Comparison of ENCODE assay signal across 8 mouse cellular contexts in genomic region chrX:100778397-100778796, GRCm38 (mm10). TPM values are rescaled to one million over a fixed set of nuclear protein-coding genes. Genes with fewer than 3 reads are reported as not detected.
DNase-seq lines count a peak whose midpoint lies in the region; ATAC-seq and TF ChIP-seq lines count a peak whose summit lies in the region.
"Had no signal": no experiment of that assay in that cellular context is flagged by ENCODE, and none has a peak within 500 bp of the region (broad histone marks: within the 10 kb centered on the region; RNA-seq: fewer than 3 reads in every experiment).

No protein-coding gene starts in this region.

- no peaks in the 10 kb centered on the region for H3K36me3 ChIP-seq in lung, embryonic 16.5 days (ENCODE audit: control insufficient read depth, insufficient read depth, low read length)
- H3K36me3 ChIP-seq in lung, postnatal 0 days (ENCODE audit: insufficient read depth, low read length): no peaks in the 10 kb centered on the region
- no peaks in the 10 kb centered on the region for H3K36me3 ChIP-seq in forebrain, embryonic 14.5 days (ENCODE audit: control insufficient read depth, insufficient read depth, low read length)
- H3K36me3 ChIP-seq in limb, embryonic 12.5 days: no peaks in the 10 kb centered on the region
- H3K36me3 ChIP-seq in stomach, embryonic 14.5 days (ENCODE audit: control insufficient read depth, insufficient read depth, low read length): no peaks in the 10 kb centered on the region

- no peak overlapping the region for H3K27ac ChIP-seq in lung, embryonic 16.5 days (ENCODE audit: low read length)
- no peak overlapping the region for H3K27ac ChIP-seq in lung, postnatal 0 days (ENCODE audit: low read length)
- H3K27ac ChIP-seq in forebrain, embryonic 14.5 days (ENCODE audit: low read depth, low read length): no peak overlapping the region
- H3K27ac ChIP-seq in limb, embryonic 12.5 days: no peak overlapping the region
- no peak overlapping the region for H3K27ac ChIP-seq in stomach, embryonic 14.5 days (ENCODE audit: low read length)

- peak overlapping the region; percentile 73; the same call in 1 of the 2 replicates for H3K9ac ChIP-seq in lung, embryonic 16.5 days (ENCODE audit: low read length)
- no peak overlapping the region for H3K9ac ChIP-seq in lung, postnatal 0 days (replicated peaks; ENCODE audit: low read depth)
- peak overlapping the region; percentile 78 for H3K9ac ChIP-seq in forebrain, embryonic 14.5 days (ENCODE audit: low read length)
- peak overlapping the region; percentile 75 for H3K9ac ChIP-seq in limb, embryonic 12.5 days (replicated peaks)
- no peak overlapping the region for H3K9ac ChIP-seq in stomach, embryonic 14.5 days (replicated peaks; ENCODE audit: low read depth, low read length)

- H3K4me2 ChIP-seq in lung, embryonic 16.5 days (ENCODE audit: low read depth, low read length): peak overlapping the region; percentile 61
- H3K4me2 ChIP-seq in lung, postnatal 0 days (replicated peaks; ENCODE audit: low read depth, low read length): no peak overlapping the region; the same call in 1 of the 2 replicates
- peak overlapping the region; percentile 58 for H3K4me2 ChIP-seq in forebrain, embryonic 14.5 days (ENCODE audit: low read length)
- H3K4me2 ChIP-seq in limb, embryonic 12.5 days: peak overlapping the region; percentile 61
- H3K4me2 ChIP-seq in stomach, embryonic 14.5 days (replicated peaks; ENCODE audit: low read depth, low read length): peak overlapping the region; percentile 45

- no peak for ATAC-seq in lung, embryonic 16.5 days (ENCODE audit: low read depth)
- ATAC-seq in lung, postnatal 0 days: no peak
- ATAC-seq in forebrain, embryonic 14.5 days: no peak
- ATAC-seq in limb, embryonic 12.5 days (ENCODE audit: insufficient number of reproducible peaks, insufficient read depth, low FRiP score, low TSS enrichment, low read depth): no peak
- ATAC-seq in stomach, embryonic 14.5 days (ENCODE audit: insufficient number of reproducible peaks, insufficient read depth, low FRiP score, low read depth): no peak

- no peaks in the 10 kb centered on the region for H3K27me3 ChIP-seq in lung, embryonic 16.5 days (ENCODE audit: control insufficient read depth, insufficient read depth, low read depth, low read length)
- H3K27me3 ChIP-seq in lung, postnatal 0 days (replicated peaks; ENCODE audit: insufficient read depth, low read length): no peaks in the 10 kb centered on the region
- no peaks in the 10 kb centered on the region for H3K27me3 ChIP-seq in forebrain, embryonic 14.5 days (replicated peaks; ENCODE audit: control insufficient read depth, insufficient read depth, low read length)
- peaks cover 15% of the 10 kb centered on the region for H3K27me3 ChIP-seq in limb, embryonic 12.5 days
- H3K27me3 ChIP-seq in stomach, embryonic 14.5 days (ENCODE audit: control insufficient read depth, insufficient read depth, low read length): no peaks in the 10 kb centered on the region

- DNase-seq in lung, postnatal 0 days (ENCODE audit: low spot score): no peak
- no peak for DNase-seq in forebrain, embryonic 14.5 days (ENCODE audit: low spot score)
- DNase-seq in right cerebral cortex, postnatal 25 days: no peak
- no peak for DNase-seq in left cerebral cortex, adult 8-10 months (ENCODE audit: low spot score in 2 of 2)
- DNase-seq: heart, postnatal 4 days had no signal

- H3K9me3 ChIP-seq in lung, embryonic 16.5 days (ENCODE audit: control insufficient read depth, low read length): no peaks in the 10 kb centered on the region
- no peaks in the 10 kb centered on the region for H3K9me3 ChIP-seq in lung, postnatal 0 days (ENCODE audit: low read length)
- H3K9me3 ChIP-seq in forebrain, embryonic 14.5 days (replicated peaks; ENCODE audit: control insufficient read depth, low read length): no peaks in the 10 kb centered on the region
- no peaks in the 10 kb centered on the region for H3K9me3 ChIP-seq in limb, embryonic 12.5 days
- no peaks in the 10 kb centered on the region for H3K9me3 ChIP-seq in stomach, embryonic 14.5 days (ENCODE audit: control insufficient read depth, low read depth, low read length)

- WGBS in lung, embryonic 16.5 days: 31% methylated on average over 5 of the region's 5 CpGs
- WGBS in lung, postnatal 0 days: 37% methylated on average over 4 of the region's 5 CpGs
- WGBS in forebrain, embryonic 14.5 days: 29% methylated on average over 5 of the region's 5 CpGs
- 18% methylated on average over 5 of the region's 5 CpGs for WGBS in limb, embryonic 12.5 days
- 24% methylated on average over 5 of the region's 5 CpGs for WGBS in stomach, embryonic 14.5 days

- TF ChIP-seq CTCF in lung, postnatal 0 days (IDR thresholded peaks at IDR 0.05): no peak

- peak overlapping the region; percentile 61 for H3K4me3 ChIP-seq in lung, embryonic 16.5 days (ENCODE audit: low read length)
- H3K4me3 ChIP-seq in lung, postnatal 0 days (ENCODE audit: low read depth, low read length): no peak overlapping the region
- H3K4me3 ChIP-seq in forebrain, embryonic 14.5 days (ENCODE audit: low read depth, low read length): peak overlapping the region; percentile 43
- peak overlapping the region; percentile 57 for H3K4me3 ChIP-seq in limb, embryonic 12.5 days (replicated peaks)
- H3K4me3 ChIP-seq in stomach, embryonic 14.5 days (ENCODE audit: low read depth, low read length): peak overlapping the region; percentile 50

- TF ChIP-seq EP300 in lung, postnatal 0 days (IDR thresholded peaks at IDR 0.05): no peak

- 0 out of 2 replicates have a peak, but pooled peaks cover 3% of the 10 kb centered on the region for H3K4me1 ChIP-seq in lung, embryonic 16.5 days (replicated peaks; ENCODE audit: control insufficient read depth, insufficient read depth, low read length)
- no peaks in the 10 kb centered on the region for H3K4me1 ChIP-seq in lung, postnatal 0 days (ENCODE audit: insufficient read depth, low read depth, low read length)
- no peaks in the 10 kb centered on the region for H3K4me1 ChIP-seq in forebrain, embryonic 14.5 days (ENCODE audit: control insufficient read depth, insufficient read depth, low read length)
- peaks cover 20% of the 10 kb centered on the region for H3K4me1 ChIP-seq in limb, embryonic 12.5 days (replicated peaks)
- 0 out of 2 replicates have a peak, but pooled peaks cover 6% of the 10 kb centered on the region for H3K4me1 ChIP-seq in stomach, embryonic 14.5 days (ENCODE audit: control insufficient read depth, insufficient read depth, low read length)

RNA-seq across cellular contexts. Expression of gene Dlg3, which starts 10.9 kb away (rescaled TPM):
- 6.7 and 6.9 TPM in 2 replicates for polyA plus RNA-seq in lung, embryonic 16.5 days (2015; fragmentation: Nextera tagmentation; extraction: Ambion mirVana)
- polyA plus RNA-seq in lung, postnatal 0 days (2015; fragmentation: Nextera tagmentation; extraction: Ambion mirVana): 1.8 TPM in 2 replicates
- polyA plus RNA-seq in forebrain, embryonic 14.5 days (2014; fragmentation: Nextera tagmentation; extraction: Ambion mirVana): 14.0 and 15.5 TPM in 2 replicates
- polyA plus RNA-seq in limb, embryonic 12.5 days (2016; fragmentation: Nextera tagmentation; extraction: Ambion mirVana): 15.7 and 17.6 TPM in 2 replicates
- 9.6 and 14.5 TPM in 2 replicates for polyA plus RNA-seq in stomach, embryonic 14.5 days (2014; fragmentation: Nextera tagmentation; extraction: Ambion mirVana)
- 100 to 1,000 TPM; 121 to 133 (median 126) TPM for total RNA-seq in left cerebral cortex, adult 8-10 months (2022)

RNA-seq across cellular contexts. Expression of gene Gdpd2, which starts 48.7 kb away (rescaled TPM):
- 0.49 and 1.2 TPM in 2 replicates for polyA plus RNA-seq in lung, embryonic 16.5 days (2015; fragmentation: Nextera tagmentation; extraction: Ambion mirVana)
- polyA plus RNA-seq in lung, postnatal 0 days (2015; fragmentation: Nextera tagmentation; extraction: Ambion mirVana): 23.2 and 42.0 TPM in 2 replicates
- 12.7 and 13.4 TPM in 2 replicates for polyA plus RNA-seq in forebrain, embryonic 14.5 days (2014; fragmentation: Nextera tagmentation; extraction: Ambion mirVana)
- polyA plus RNA-seq in limb, embryonic 12.5 days (2016; fragmentation: Nextera tagmentation; extraction: Ambion mirVana): 1.7 and 1.9 TPM in 2 replicates
- 2.3 and 2.9 TPM in 2 replicates for polyA plus RNA-seq in stomach, embryonic 14.5 days (2014; fragmentation: Nextera tagmentation; extraction: Ambion mirVana)
- 10 to 100 TPM in 1 of 4 experiments, 1 to 10 TPM in 3; 5.5 to 10.9 (median 6.8) TPM for total RNA-seq in left cerebral cortex, adult 8-10 months (2022)

Comparison
In these comparisons a context has a peak if more than half of its experiments do, and no peak if none do; other contexts are left out.
1. H3K9ac ChIP-seq: peak in lung, embryonic 16.5 days (single experiment), forebrain, embryonic 14.5 days (single experiment) and limb, embryonic 12.5 days (single experiment); none in lung, postnatal 0 days (single experiment) and stomach, embryonic 14.5 days (single experiment).